Mouse (Mus musculus) ES-E14 (cell line): Measurements from ENCODE around the gene Efna4.

Source experiments
- CHD2 ChIP-seq: IDR thresholded peaks from 2 replicates; pipeline ENCODE4 v1.6.1; 2014; ENCODE audit warnings: mild to moderate bottlenecking, low read depth, low read length, inconsistent platforms
- HCFC1 ChIP-seq: IDR thresholded peaks from 2 replicates; pipeline ENCODE4 v1.6.1; 2012; ENCODE audit warnings: low read length, inconsistent platforms, borderline replicate concordance; ENCODE audit not compliant: insufficient read depth
- ZC3H11A ChIP-seq: IDR thresholded peaks from 2 replicates; pipeline ENCODE4 v1.6.1; 2012; ENCODE audit warnings: low read depth, mild to moderate bottlenecking, inconsistent platforms, low read length, borderline replicate concordance

- TF ChIP-seq ZC3H11A (no peak), HCFC1 (0 out of 2 replicates have a peak, but pooled peaks have one; percentile 38), CHD2 (no peak)
Measured at GRCm38 (mm10) chr3:89315195-89315929, 22.5 kb downstream of the Efna4 start.
